Mouse (Mus musculus) layer of hippocampus, adult 8-10 months (tissue): ENCODE results near the gene Akt3. TPM values are rescaled to one million over a fixed set of nuclear protein-coding genes. Genes with fewer than 3 reads are reported as not detected.

ENCODE experiments used
- DNase-seq, 2 experiments: peaks; one replicate each; pipeline ENCODE4 v3.0.0; 2022; ENCODE audit warnings: low spot score in 2 of 2
- total RNA-seq, 4 experiments: library from RNA; stranded (reverse); gene quantifications; 2 replicates each; pipeline ENCODE4 v1.2.4; 2022

Gene Akt3
- total RNA-seq, 4 experiments from 2014 or later = 208 to 256 (median 240) TPM

DNA sequence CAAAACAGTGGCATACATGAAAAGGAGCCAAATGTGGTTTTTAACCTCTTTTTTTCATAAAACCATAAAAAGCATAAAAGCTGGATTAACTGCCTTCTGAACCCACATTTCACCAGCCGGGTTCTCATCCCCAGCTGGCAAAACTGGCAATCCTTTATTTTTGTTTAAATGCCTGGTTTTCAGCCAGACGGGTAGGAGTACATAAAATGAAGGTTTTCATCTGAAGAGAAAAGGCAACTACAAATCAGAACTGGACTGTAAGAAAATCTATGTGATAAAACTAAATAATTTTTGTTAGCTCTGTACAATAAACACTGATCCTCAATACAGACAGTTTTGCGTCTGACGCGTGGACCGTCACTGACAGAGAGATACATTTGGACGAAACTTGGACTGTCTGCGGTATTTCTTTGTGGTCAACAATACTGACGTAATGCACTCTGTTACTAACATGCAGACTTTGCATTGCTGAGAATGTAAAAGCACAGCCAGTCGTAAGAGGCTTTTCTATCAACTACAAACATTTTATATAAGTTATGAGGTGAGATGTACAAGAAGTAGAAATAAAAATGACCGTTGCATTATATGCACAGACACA lies 206.5 kb downstream of the Akt3 start:
- peak; percentile 54 to 60 for DNase-seq

DNA sequence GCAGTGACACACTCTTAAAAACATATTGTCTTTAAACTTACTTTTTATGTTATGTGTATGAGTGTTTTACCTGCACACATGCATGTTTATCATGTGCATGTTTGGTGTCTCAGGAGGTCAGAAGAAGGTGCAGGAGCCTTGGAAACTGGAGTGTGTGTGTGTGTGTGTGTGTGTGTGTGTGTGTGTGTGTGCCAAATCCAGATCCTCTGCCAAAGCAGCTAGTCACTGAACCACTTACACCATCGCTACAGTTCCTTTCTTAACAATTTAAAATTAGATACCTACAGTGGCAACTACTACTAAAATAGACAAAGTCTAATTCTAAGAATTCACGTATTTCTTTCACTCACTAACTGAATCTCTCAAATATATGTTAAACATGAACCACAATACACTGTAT lies 209.2 kb downstream of the Akt3 start:
- DNase-seq = no peak

DNA sequence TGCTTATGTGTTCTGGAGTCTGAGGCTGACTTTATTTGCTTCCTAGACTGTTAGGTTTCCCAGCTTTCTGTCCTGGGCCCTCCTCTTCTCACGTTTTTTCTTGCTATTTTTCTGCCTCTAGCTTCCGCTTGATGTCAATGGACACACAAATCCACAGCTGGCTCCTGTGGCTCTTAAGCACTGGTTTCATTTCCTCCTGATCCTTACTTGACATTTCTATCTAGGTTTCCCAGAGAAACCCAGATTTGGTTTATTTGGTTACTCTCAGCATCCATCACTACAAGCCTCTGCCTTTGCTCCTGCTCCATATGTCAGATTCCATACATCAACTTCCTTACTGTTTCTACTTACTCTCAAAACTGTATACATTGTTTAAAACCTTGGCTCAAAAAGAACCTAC lies 211.0 kb downstream of the Akt3 start:
- no peak for DNase-seq

DNA sequence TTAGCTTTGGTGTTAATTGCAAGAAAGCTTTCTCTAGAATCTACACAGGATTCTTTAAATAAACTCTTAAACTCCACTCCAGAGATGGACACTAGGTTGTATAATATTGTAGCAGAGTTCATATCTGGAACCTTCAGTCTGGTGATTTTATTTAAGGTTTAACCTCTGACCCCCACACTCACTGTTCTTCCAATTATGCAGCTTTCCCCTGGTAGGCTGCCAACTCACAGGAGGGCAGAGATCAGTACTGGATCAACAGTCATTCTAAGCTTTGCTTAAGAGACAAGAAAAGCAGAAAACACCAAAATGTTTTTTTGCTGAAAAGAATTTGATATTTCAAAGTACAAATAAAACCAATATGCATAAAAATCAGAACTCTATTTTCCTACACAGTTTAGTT lies 212.1 kb downstream of the Akt3 start:
- no peak for DNase-seq

DNA sequence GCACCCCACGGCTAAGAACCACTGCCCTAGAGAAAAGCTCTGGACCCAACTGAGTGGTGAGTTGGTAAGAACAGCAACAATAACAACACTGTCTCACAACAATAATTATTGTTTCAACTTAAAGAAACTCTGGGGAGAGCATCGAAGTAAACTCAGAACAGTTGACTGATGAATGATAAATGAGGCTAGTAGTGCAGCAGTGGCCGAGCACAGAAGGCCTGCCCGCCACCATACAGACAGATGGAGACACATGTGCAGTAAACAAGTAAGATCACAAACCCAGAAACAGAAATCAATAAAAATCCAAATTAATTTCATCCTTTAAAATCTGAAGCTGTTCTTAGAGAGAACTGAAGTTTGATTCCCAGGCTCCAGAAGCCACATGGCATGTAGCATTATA lies 217.9 kb downstream of the Akt3 start:
- no peak for DNase-seq

DNA sequence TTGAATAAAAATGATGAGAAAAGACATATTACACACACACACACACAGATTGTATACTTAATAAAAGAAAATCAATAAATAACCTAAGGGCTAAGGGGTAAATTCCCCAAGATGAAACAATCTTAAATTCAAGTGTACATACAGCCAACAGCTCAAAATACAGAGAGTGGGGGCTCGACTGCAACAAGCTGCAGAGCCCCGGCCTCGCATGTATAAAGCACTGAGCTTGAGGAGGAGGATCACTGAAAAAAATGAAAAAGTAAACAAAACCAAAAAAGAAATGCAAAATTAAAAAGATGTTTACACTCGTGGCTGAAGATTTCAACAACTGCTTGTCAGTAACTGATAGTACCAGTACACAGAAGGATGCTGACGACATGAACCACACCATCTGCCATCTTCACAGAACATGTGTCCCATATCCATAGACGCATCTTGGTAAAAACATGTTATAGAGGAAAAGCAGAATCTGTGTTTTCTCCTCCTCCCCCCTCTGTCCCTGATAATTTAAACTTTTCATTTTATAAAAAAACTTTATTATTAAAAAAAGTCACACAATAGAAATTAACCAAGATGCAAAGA lies 218.8 kb downstream of the Akt3 start:
- peak in 1 of 2 experiments; percentile 57 for DNase-seq

DNA sequence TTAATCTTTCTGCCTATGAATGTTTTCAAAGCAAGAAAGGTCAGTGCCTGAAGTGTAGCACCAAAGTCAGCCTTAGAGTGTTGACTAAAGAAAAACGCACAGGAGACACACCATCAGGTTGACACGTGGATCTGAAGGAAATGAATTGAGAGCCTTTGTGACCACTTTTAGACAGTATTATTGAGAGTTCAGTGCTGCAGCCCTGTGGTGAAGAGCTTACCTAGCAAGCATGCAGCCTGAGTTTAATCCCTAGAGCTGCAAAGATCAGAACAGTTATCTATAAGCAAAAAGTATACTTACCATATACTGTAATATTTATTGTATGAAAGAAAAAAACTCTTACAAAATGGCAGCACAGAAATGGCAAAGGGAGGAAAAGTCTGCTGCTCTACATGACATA lies 219.6 kb downstream of the Akt3 start:
- no peak for DNase-seq

DNA sequence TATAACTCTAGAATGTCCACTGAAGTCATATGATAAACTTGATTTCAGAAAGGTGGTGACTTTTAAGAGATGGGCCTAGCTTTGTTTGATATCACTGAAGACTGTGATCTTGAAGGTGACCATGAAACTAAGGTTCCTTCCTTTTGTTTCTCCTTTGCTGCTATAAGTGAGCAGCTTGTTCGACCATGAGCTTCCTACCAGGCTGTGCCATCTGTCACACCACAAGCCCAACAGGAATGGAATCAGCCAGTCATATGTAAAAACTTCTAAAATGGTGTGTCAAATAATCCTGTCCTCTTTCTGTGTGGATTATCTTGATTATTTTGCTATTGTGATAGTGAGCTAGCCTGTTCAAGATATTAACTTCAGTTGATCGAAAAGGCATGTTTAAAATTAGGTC lies 222.5 kb downstream of the Akt3 start:
- DNase-seq = no peak

DNA sequence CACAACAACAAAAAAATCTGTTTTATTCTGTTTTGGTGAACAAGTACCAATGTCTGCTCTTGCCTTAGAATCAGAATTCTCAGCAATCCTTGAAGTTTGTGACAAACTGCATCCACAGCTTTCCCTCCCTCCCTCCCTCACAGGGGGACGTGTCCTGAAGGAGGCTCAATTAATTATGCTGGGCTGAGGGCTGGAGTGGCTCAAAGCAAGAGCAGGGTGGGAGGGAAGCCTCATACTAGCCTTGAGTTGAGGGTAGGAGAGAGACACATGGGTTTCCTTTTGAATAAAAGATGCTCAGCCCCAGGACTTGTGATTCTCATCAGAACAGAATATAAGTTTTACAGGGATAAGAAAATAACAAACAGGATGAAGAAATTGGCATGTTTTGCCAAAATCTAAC lies 225.8 kb downstream of the Akt3 start:
- no peak for DNase-seq

DNA sequence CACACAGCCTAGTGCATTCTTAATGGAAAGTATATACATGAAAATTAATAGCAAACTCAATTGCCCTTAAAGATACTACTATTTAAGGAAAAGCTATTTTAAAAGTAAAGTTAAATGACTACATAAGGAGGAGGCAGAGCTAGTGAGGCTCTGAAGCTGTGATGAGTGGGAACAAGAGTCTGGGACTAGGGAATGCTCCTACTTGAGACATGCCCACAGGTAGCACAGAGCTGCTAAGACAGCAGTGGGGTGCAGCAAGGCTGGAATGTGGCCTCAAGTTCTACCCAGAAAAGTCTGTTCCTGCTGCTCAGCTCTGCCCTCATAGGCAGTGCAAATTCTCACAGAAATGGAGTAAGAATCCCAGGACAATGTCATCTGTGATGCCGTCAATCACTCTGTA lies 226.8 kb downstream of the Akt3 start:
- DNase-seq = no peak

DNA sequence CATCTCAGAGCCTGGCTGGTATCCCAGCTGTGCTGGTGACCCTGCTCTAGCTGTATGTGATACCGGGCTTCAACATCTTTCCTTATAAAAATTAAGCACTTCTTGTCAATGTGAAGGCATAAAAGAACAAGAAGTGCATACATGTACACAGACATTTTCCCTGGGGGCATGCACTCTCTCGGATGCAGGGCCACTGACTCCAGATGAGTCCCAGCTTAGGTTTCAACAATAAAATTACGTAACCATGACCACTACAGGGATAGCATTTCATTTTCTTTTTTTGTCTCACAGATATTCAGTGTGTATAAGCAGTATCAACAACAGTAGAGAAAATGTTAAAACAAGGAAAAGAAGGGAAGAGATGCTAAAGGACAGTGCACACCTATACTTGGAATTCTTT lies 227.3 kb downstream of the Akt3 start:
- no peak for DNase-seq

DNA sequence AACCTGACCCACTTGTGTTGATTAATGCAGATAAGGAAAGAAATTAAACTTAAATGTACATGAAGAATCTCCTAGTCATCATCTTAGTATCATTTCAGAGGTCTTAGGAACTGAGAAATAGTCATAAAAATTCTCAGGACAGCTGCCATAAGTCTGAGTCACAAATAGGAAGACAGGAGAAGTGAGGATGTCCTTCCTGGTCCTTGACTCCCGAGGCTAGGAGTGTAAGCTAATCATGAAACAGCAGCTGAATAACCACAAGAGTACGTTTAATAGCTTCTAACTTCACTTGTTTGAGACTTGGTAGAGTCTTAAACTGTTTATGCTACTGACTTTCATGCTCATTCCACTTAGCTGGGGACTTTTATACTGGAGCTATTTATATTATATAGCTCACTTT lies 229.0 kb downstream of the Akt3 start:
- no peak for DNase-seq

DNA sequence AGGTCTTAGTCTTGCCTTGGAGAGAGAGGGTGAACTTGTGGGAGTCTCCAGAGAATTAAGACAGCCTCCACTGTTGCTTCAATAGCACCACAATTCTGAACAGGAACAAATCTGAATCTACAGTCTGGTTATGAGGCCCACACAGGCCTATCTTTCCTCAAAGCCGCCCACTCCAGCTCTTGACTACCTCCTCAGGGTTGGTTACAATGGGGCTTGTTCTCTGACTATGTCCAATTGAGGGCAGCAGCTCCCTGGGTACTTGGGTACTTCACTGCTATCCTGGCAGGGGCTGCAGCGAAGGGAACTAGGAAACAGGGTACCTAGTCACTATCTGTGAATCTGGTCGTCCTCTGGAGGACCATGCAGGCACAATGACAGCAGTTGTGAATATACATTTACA lies 230.3 kb downstream of the Akt3 start:
- DNase-seq = no peak

DNA sequence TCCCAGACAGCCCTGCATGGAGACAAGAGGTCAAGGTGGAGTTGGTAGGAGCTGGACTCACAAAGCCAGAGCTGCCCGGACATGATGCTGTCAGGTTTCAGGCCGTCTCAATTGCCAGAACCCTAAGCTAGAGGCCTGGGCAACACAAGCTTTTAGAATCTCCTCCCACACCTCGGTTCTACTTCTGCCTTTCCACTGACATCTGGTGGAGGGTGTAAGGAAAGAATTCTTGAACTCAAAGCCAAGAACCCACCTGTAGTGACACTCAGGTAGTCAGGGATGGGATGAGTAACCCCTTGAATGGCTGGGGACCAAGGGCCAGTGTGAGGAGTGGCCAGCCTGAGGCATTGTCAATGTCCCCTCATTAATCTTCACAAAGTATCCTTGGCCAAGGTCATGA lies 235.3 kb downstream of the Akt3 start:
- DNase-seq = no peak

DNA sequence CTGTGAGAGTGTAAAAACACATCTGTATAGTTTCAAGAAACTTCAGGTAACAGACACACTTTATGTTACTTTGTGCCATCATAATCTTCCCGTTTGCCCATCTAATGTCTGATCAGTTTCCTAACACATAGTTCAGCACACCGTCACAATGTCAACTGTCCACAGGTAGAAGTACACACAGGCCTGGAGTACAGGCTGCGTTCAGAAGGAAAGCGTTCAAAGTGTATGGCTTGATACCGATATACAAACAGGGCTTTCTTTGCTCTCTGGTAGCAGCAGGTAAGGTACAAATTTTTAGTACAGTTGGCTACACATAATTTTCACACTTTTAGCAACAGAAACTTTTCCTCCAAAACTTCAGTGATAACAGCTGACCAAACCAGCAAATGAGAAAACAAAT lies 238.3 kb downstream of the Akt3 start:
- DNase-seq = no peak

DNA sequence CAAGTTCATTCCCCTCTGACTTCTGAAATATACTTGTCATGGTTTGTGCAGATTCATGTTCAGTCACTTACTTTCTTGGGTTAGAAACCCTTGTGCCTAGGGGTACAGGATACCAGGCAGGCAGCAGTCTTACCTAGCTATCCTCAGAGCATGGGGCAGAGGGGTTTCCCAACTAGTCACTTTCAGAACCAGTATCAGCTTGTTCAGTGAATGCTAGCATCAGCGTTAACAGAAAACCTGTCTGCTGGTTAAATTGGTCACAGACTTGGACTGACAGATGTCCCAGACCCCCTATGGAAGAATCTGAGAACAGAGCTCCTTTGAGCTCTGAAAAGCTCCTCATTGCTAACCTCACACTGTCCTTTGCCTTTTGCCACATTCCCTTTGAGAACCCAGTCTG lies 239.3 kb downstream of the Akt3 start:
- DNase-seq = no peak

DNA sequence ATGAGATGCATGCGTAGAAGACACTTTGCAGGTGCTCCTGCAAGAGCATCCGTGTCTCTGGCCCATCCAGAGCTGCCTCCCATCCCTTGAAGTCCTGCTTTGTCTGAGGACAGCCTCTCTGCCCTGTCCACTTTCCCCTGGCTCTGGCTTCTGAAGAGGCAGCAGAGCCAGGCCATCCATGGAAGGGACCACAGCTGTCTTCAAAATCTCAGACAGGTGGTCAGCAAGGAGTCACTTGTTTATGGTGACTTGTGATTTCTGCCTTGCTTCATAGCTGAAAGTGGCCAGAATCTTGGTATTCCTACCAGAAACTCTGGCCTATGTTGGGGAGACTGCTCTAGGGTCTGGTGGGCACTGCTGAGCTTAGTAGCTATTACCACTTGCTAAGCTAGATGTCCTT lies 241.3 kb downstream of the Akt3 start:
- DNase-seq = no peak

DNA sequence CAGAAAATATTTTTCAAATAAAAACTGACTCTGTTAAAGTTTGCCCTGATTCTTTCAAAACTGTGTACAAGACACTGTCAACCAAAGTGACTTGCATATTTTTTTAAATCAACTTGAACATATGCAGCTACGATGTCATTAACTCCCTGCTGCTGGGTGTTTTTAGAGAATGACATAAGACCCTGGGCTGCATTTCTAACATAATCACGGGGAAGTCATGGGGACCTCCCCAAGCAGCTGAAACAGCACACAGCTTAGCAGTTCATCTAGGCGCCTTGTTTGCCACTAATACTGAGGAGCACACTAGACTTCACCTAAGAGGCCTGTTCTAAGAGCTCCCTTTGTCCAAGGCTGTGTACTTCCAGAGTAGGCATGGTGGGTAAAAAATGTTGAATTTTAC lies 242.1 kb downstream of the Akt3 start:
- DNase-seq = no peak

DNA sequence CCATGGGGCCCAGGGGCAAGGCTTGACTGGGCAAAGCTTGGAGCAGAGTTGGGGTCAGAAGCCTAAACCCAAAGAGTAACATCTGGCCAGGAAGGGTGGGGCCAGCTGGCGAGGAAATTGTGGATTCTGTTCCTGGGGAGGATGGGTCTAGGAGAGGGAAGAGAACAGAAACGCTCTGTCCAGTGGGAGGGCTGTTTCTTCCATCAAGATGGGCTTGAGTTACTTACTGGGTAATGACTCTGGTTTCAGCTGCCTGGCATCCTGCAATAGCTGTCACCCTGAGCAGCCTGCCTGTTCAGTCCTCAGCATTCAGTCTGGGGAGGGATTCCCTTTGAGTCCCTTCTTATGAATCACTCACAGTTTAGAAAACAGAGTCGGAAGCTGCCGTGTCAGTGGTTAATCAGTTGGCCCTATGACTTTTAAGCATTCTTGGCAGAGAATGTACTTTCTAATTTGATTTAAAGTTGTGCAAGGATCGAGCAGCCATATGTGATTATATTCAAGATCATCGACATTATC lies 243.0 kb downstream of the Akt3 start:
- DNase-seq = no peak

DNA sequence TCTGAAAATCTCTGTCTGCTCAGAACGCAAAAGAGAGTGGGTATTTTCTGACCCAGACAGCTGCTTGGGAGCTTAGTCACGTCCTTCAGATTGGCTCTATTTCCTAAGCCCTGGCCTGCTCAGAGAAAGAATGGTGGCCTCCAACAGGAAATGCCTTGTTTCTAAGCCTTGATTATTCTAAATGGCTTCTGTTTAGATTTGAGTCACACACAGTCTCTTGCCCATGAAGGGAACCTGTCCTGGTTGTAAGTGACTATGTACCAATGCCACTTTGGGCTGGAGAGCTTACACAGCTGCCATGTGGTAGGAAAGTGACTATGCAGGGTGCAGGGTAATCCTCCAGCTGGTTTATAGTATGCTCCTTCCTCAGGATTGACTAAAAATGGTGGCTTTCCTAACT lies 243.7 kb downstream of the Akt3 start:
- no peak for DNase-seq

DNA sequence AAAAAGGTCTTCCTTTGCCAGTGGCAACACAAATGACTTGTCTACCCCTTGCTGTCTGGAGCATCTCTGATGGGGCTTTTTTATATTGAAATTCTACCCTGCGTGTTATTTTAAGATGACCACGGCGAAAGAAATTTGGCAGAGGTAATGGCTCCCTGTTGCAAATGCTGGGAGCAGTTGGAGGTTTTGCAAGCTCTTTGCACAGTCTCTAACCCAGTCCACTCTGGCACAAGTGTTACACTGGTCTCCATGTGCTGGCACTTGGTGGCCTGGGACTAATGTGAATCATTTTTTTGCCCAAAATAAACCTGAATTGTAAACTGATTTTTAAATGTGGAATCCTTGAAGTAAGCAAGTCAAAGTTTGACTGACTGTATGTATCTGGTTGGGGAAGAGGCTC lies 244.2 kb downstream of the Akt3 start:
- no peak for DNase-seq

DNA sequence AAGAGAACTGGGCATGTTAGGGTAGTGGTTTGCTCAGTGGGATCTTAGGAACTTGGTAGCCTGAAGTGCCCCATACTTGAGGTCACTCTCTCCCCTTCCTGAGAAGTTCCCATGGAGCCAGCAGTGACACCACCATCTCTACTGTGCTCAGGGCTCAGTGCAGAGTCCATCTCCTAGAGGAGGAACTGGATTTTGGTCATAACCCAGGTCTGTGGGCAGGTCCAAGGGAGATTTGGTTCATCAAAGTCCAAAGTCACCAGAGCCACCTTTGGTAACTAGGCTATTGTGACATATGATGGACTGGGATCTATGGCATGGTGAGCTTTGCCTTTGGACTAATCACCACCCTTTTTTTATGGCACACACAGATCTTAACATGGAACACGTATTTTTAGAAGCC lies 244.7 kb downstream of the Akt3 start:
- DNase-seq = no peak

DNA sequence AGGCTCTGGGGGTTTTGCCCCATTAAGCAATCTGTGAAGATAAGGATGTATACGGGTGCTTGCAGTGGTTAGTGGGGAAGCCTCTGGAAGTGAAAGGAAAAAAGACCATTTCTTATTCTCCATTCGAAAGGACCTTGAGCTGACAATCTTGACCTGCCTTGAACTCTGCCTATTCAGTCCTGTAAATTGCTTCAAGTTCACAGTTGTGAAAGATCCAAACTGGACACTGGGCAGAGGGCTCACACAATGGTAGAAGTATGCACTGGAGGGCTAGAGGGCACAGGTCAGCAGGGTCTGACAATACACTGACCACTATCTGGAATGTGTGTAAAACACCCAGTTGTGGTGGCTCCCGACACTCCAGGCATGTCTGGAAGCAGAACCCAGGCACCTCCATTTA lies 245.2 kb downstream of the Akt3 start:
- no peak for DNase-seq

DNA sequence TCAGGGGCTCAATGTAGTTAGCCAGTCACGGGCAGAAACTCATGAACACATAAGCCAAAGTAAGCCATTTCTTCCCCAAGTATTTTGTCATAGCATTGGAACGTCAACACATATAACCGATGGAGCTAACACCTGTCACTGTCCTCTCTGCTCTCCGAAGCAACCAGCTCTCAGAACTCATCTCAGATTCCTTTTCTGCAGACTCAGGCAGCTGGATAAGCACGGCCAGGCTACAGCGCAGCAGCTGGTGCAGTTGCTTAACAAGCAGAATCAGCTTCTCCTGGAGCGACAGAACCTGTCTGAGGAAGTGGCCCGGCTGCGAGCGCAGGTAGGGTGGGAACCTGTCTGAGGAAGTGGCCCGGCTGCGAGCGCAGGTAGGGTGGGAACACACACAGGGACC lies 246.3 kb downstream of the Akt3 start:
- DNase-seq = no peak
